Mouse (Mus musculus): ENCODE measurements at regions not wholly inside any gene's neighbourhood (a gene's known extent, or its start where the extent isn't known, plus 50 kb on each side); places are given as distances from the start of the nearest gene placed in this dataset.

DNA sequence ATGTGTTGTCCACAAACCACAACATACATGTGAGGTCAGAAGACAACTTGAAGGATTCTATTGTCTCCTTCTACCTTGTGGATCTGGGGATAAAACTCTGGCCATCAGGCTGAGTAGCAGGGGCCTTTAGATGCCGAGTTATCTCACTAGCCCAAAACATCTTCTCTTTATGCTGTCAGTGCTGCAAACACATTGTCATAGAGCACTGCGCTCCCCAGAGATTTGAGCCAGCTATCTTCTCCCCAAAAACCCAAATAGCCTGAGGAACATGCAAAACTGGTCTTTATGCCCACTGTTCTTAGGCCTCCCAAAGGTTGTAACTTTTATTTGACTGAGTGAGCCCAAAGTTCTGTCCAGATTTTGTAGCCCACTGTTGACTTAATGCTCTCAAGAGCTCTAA is 102.0 kb downstream of the Dad1 start:
- TF ChIP-seq POLR2A (IDR thresholded peaks at IDR 0.05; ENCODE audit: insufficient read depth, low read length) (no peak), CTCF (IDR thresholded peaks at IDR 0.05; ENCODE audit: low read depth, low read length) (no peak), EP300 (IDR thresholded peaks at IDR 0.05; ENCODE audit: insufficient read depth, low read depth, low read length) (no peak)
